Mouse (Mus musculus): Measurements from ENCODE around the gene Braf.
A peak's percentile ranks its signal among the peaks of the same experiment; 100 is the strongest.

GRCm38 (mm10) chr6:39592401-39593214 is 132.7 kb downstream of the Braf start, which contains the start of gene Ndufb2:
- peak; percentile 78; the same call in 1 of the 2 replicates for TF ChIP-seq POLR2A (IDR thresholded peaks at IDR 0.05; ENCODE audit: borderline replicate concordance, control insufficient read depth, low read depth, low read length)
- TF ChIP-seq CTCF (IDR thresholded peaks at IDR 0.05; ENCODE audit: control insufficient read depth, insufficient read depth, low read length): 0 out of 2 replicates have a peak, but pooled peaks have one; percentile 4

Data from bone marrow, adult 2 months (tissue).